Mouse (Mus musculus): Measurements from ENCODE around the gene Rps27a. TPM values are rescaled to one million over a fixed set of nuclear protein-coding genes. Genes with fewer than 3 reads are reported as not detected.

Gene Rps27a
- polyA plus RNA-seq, 1 experiment from 2014 or later: 795 TPM

GRCm38 (mm10) chr11:29503948-29504893 lies 43.7 kb downstream of the Rps27a start:
- TF ChIP-seq CTCF (IDR thresholded peaks at IDR 0.05; ENCODE audit: low read depth): no peak
- H3K27ac ChIP-seq (ENCODE audit: low read depth, low read length): no peak overlapping the region
- no peaks in the 10 kb centered on the region for H3K4me1 ChIP-seq (replicated peaks; ENCODE audit: control insufficient read depth, insufficient read depth, low read length)
- no peak overlapping the region for H3K4me2 ChIP-seq (replicated peaks; ENCODE audit: low read depth)
- 85% methylated on average over 10 of the region's 10 CpGs for WGBS
- ATAC-seq: no peak
- no peaks in the 10 kb centered on the region for H3K9me3 ChIP-seq (ENCODE audit: control insufficient read depth)
- H3K27me3 ChIP-seq (replicated peaks; ENCODE audit: control insufficient read depth, insufficient read depth, low read length): no peaks in the 10 kb centered on the region
- no peak overlapping the region for H3K4me3 ChIP-seq (ENCODE audit: low read depth, low read length)
- H3K36me3 ChIP-seq (ENCODE audit: control insufficient read depth, insufficient read depth): peaks cover 8% of the 10 kb centered on the region; the same call in 1 of the 2 replicates
- no peak overlapping the region for H3K9ac ChIP-seq (ENCODE audit: low read depth, low read length)

- no peaks in the 10 kb centered on the region for H3K9me3 ChIP-seq (ENCODE audit: control insufficient read depth)
- TF ChIP-seq CTCF (IDR thresholded peaks at IDR 0.05; ENCODE audit: low read depth): no peak
- ATAC-seq: no peak
- 75% methylated on average over 3 of the region's 3 CpGs for WGBS
- no peak overlapping the region for H3K9ac ChIP-seq (ENCODE audit: low read depth, low read length)
- no peak overlapping the region for H3K27ac ChIP-seq (ENCODE audit: low read depth, low read length)
- no peak overlapping the region for H3K4me2 ChIP-seq (replicated peaks; ENCODE audit: low read depth)
- no peak overlapping the region for H3K4me3 ChIP-seq (ENCODE audit: low read depth, low read length)
- no peaks in the 10 kb centered on the region for H3K27me3 ChIP-seq (replicated peaks; ENCODE audit: control insufficient read depth, insufficient read depth, low read length)
- no peaks in the 10 kb centered on the region for H3K4me1 ChIP-seq (replicated peaks; ENCODE audit: control insufficient read depth, insufficient read depth, low read length)
- H3K36me3 ChIP-seq (ENCODE audit: control insufficient read depth, insufficient read depth): no peaks in the 10 kb centered on the region
Observed at GRCm38 (mm10) chr11:29496962-29497361, 50.9 kb downstream of the Rps27a start.

Other genes with a start within 250 kb of the Rps27a start
- 6.6 and 6.9 TPM in 2 replicates for gene Ccdc88a, start 174.5 kb downstream of the Rps27a start, polyA plus RNA-seq (2015; fragmentation: Nextera tagmentation; extraction: Ambion mirVana)
- 19.2 and 22.4 TPM in 2 replicates for gene Prorsd1, start 33.1 kb downstream of the Rps27a start, polyA plus RNA-seq (2015; fragmentation: Nextera tagmentation; extraction: Ambion mirVana)
- 19.9 and 30.0 TPM in 2 replicates for gene Mtif2, start 21.7 kb downstream of the Rps27a start, polyA plus RNA-seq (2015; fragmentation: Nextera tagmentation; extraction: Ambion mirVana)
- 0.20 TPM in 1 of 2 replicates, not detected in the other for gene Clhc1, start 159 bp downstream of the Rps27a start, polyA plus RNA-seq (2015; fragmentation: Nextera tagmentation; extraction: Ambion mirVana)
- 99.9 and 102 TPM in 2 replicates for gene Rtn4, start 144.8 kb upstream of the Rps27a start, polyA plus RNA-seq (2015; fragmentation: Nextera tagmentation; extraction: Ambion mirVana)

Data from intestine, postnatal 0 days (tissue).